Mouse (Mus musculus): ENCODE results near the gene Fam207a.

DNA sequence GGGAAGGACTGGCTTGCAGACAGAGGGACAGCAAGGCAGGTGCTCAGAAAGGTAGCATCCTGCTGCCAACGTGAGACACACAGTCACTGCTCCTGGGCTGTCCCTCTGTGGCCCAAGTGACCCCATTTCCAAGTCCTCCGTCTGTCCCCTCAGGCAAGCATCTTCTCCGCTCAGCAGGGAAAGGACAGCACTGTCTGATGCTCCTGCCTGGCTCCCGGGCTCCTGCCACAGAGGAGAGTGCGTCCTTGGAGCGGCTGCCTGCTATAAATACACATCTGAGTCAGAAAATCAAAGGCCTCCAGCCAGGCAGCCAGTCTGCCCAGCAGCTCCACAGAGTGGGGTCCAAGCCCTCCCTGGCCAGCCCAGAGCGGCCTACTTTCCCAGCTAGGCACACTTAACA is 59.1 kb downstream of the Fam207a start:
- TF ChIP-seq CTCF (IDR thresholded peaks at IDR 0.05; ENCODE audit: control insufficient read depth, insufficient read depth, insufficient replicate concordance, low read depth, low read length) (no peak), POLR2A (IDR thresholded peaks at IDR 0.05; ENCODE audit: control insufficient read depth, low read depth, low read length) (no peak)
